Mouse (Mus musculus) myocyte (in vitro differentiated cells): ENCODE results near the gene Irf3.

Experiments used
- POLR2AphosphoS2 ChIP-seq: IDR thresholded peaks from one replicate; pipeline ENCODE4 v1.6.1; 2011; ENCODE audit warnings: low read depth, control low read depth; ENCODE audit not compliant: insufficient read length
- SRF ChIP-seq: IDR thresholded peaks from one replicate; pipeline ENCODE4 v1.6.1; 2011; ENCODE audit warnings: low read depth; ENCODE audit not compliant: control insufficient read depth, insufficient read length

- TF ChIP-seq SRF (no peak), POLR2AphosphoS2 (no peak)
Measured at GRCm38 (mm10) chr7:45007141-45007540, 9.7 kb downstream of the Irf3 start.
